Mouse (Mus musculus): ENCODE measurements around the gene Chkb. TPM values are rescaled to one million over a fixed set of nuclear protein-coding genes. Genes with fewer than 3 reads are reported as not detected.

Gene Chkb
- polyA plus RNA-seq, 1 experiment from 2014 or later: 45.1 TPM

GRCm38 (mm10) chr15:89465052-89465451, 35.3 kb upstream of the Chkb start:
- H3K4me1 ChIP-seq: peaks cover 6% of the 10 kb centered on the region
- no peaks in the 10 kb centered on the region for H3K9me3 ChIP-seq
- peaks cover 28% of the 10 kb centered on the region for H3K36me3 ChIP-seq (replicated peaks)
- no peak overlapping the region for H3K27ac ChIP-seq
- H3K27me3 ChIP-seq (ENCODE audit: poor library complexity, severe bottlenecking): no peaks in the 10 kb centered on the region
- H3K4me3 ChIP-seq: no peak overlapping the region
- WGBS: 7% methylated on average over 1 of the region's 1 CpGs
- DNase-seq (ENCODE audit: extremely low spot score, low spot score): no peak

GRCm38 (mm10) chr15:89463334-89464235, 33.9 kb upstream of the Chkb start:
- WGBS: 67% methylated on average over 5 of the region's 5 CpGs
- no peak overlapping the region for H3K27ac ChIP-seq
- peaks cover 6% of the 10 kb centered on the region for H3K4me1 ChIP-seq
- no peak overlapping the region for H3K4me3 ChIP-seq
- no peaks in the 10 kb centered on the region for H3K27me3 ChIP-seq (ENCODE audit: poor library complexity, severe bottlenecking)
- DNase-seq (ENCODE audit: extremely low spot score, low spot score): no peak
- no peaks in the 10 kb centered on the region for H3K9me3 ChIP-seq
- H3K36me3 ChIP-seq (replicated peaks): peaks cover 42% of the 10 kb centered on the region

GRCm38 (mm10) chr15:89462176-89462575, 32.5 kb upstream of the Chkb start:
- Histone ChIP-seq H3K36me3 (replicated peaks) (peaks cover 56% of the 10 kb centered on the region), H3K9me3 (no peaks in the 10 kb centered on the region), H3K4me3 (no peak overlapping the region), H3K4me1 (peaks cover 6% of the 10 kb centered on the region), H3K27me3 (ENCODE audit: poor library complexity, severe bottlenecking) (peaks cover 7% of the 10 kb centered on the region; the same call in 1 of the 2 replicates), H3K27ac (no peak overlapping the region)
- no peak for DNase-seq (ENCODE audit: extremely low spot score, low spot score)
- 85% methylated on average over 7 of the region's 7 CpGs for WGBS

GRCm38 (mm10) chr15:89461321-89461720, 31.6 kb upstream of the Chkb start:
- Histone ChIP-seq H3K4me3 (no peak overlapping the region), H3K27me3 (ENCODE audit: poor library complexity, severe bottlenecking) (peaks cover 11% of the 10 kb centered on the region; the same call in 1 of the 2 replicates), H3K9me3 (no peaks in the 10 kb centered on the region), H3K27ac (no peak overlapping the region), H3K36me3 (replicated peaks) (peaks cover 65% of the 10 kb centered on the region), H3K4me1 (peaks cover 6% of the 10 kb centered on the region)
- WGBS: 86% methylated on average over 15 of the region's 15 CpGs
- DNase-seq (ENCODE audit: extremely low spot score, low spot score): no peak

GRCm38 (mm10) chr15:89460298-89460697, 30.6 kb upstream of the Chkb start:
- WGBS: 80% methylated on average over 10 of the region's 10 CpGs
- Histone ChIP-seq H3K27me3 (ENCODE audit: poor library complexity, severe bottlenecking) (peaks cover 18% of the 10 kb centered on the region), H3K27ac (no peak overlapping the region), H3K36me3 (replicated peaks) (peaks cover 67% of the 10 kb centered on the region), H3K9me3 (no peaks in the 10 kb centered on the region), H3K4me3 (no peak overlapping the region), H3K4me1 (peaks cover 11% of the 10 kb centered on the region)
- no peak for DNase-seq (ENCODE audit: extremely low spot score, low spot score)

- WGBS: 86% methylated on average over 7 of the region's 7 CpGs
- H3K9me3 ChIP-seq: no peaks in the 10 kb centered on the region
- no peak for DNase-seq (ENCODE audit: extremely low spot score, low spot score)
- H3K4me3 ChIP-seq: no peak overlapping the region
- no peak overlapping the region for H3K27ac ChIP-seq
- H3K27me3 ChIP-seq (ENCODE audit: poor library complexity, severe bottlenecking): peaks cover 23% of the 10 kb centered on the region
- H3K4me1 ChIP-seq: peaks cover 11% of the 10 kb centered on the region
- peaks cover 67% of the 10 kb centered on the region for H3K36me3 ChIP-seq (replicated peaks)
Observed at GRCm38 (mm10) chr15:89459821-89460220, 30.1 kb upstream of the Chkb start.

- Histone ChIP-seq H3K27ac (no peak overlapping the region), H3K27me3 (ENCODE audit: poor library complexity, severe bottlenecking) (peaks cover 31% of the 10 kb centered on the region), H3K4me3 (no peak overlapping the region), H3K4me1 (peaks cover 20% of the 10 kb centered on the region), H3K9me3 (no peaks in the 10 kb centered on the region), H3K36me3 (replicated peaks) (peaks cover 67% of the 10 kb centered on the region)
- 95% methylated on average over 15 of the region's 15 CpGs for WGBS
- no peak for DNase-seq (ENCODE audit: extremely low spot score, low spot score)
Observed at GRCm38 (mm10) chr15:89458942-89459341, 29.2 kb upstream of the Chkb start.

- Histone ChIP-seq H3K9me3 (no peaks in the 10 kb centered on the region), H3K4me3 (peak overlapping the region; percentile 84; the same call in 1 of the 2 replicates), H3K27me3 (ENCODE audit: poor library complexity, severe bottlenecking) (peaks cover 56% of the 10 kb centered on the region), H3K27ac (no peak overlapping the region), H3K36me3 (replicated peaks) (peaks cover 45% of the 10 kb centered on the region), H3K4me1 (peaks cover 27% of the 10 kb centered on the region)
- 82% methylated on average over 6 of the region's 6 CpGs for WGBS
- DNase-seq (ENCODE audit: extremely low spot score, low spot score): no peak
Observed at GRCm38 (mm10) chr15:89455642-89456041, 25.9 kb upstream of the Chkb start.

- WGBS: 15% methylated on average over 4 of the region's 6 CpGs
- H3K27ac ChIP-seq: peak overlapping the region; percentile 89
- H3K4me1 ChIP-seq: peaks cover 27% of the 10 kb centered on the region
- DNase-seq (ENCODE audit: extremely low spot score, low spot score): no peak
- peak overlapping the region; percentile 84 for H3K4me3 ChIP-seq
- peaks cover 37% of the 10 kb centered on the region for H3K36me3 ChIP-seq (replicated peaks)
- H3K9me3 ChIP-seq: no peaks in the 10 kb centered on the region
- peaks cover 56% of the 10 kb centered on the region for H3K27me3 ChIP-seq (ENCODE audit: poor library complexity, severe bottlenecking)
Observed at GRCm38 (mm10) chr15:89454857-89455256, 25.1 kb upstream of the Chkb start.

GRCm38 (mm10) chr15:89453865-89454478, 24.3 kb upstream of the Chkb start, which contains the start of gene Mapk8ip2:
TSS of gene Mapk8ip2 (plus strand) at chr15:89453913.
- peak; percentile 55 for DNase-seq (ENCODE audit: extremely low spot score, low spot score)
- H3K9me3 ChIP-seq: no peaks in the 10 kb centered on the region
- peak within 1 kb of the TSS; percentile 89 for H3K27ac ChIP-seq
- under 1% methylated on average over 53 of the region's 53 CpGs for WGBS
- H3K4me1 ChIP-seq: peaks cover 27% of the 10 kb centered on the region
- H3K27me3 ChIP-seq (ENCODE audit: poor library complexity, severe bottlenecking): peaks cover 56% of the 10 kb centered on the region
- peak within 1 kb of the TSS; percentile 84 for H3K4me3 ChIP-seq
- H3K36me3 ChIP-seq (replicated peaks): peaks cover 28% of the 10 kb centered on the region

- Histone ChIP-seq H3K4me3 (peak overlapping the region; percentile 84), H3K9me3 (no peaks in the 10 kb centered on the region), H3K27me3 (ENCODE audit: poor library complexity, severe bottlenecking) (peaks cover 56% of the 10 kb centered on the region), H3K36me3 (replicated peaks) (peaks cover 20% of the 10 kb centered on the region), H3K27ac (peak overlapping the region; percentile 89), H3K4me1 (peaks cover 27% of the 10 kb centered on the region)
- 4% methylated on average over 24 of the region's 24 CpGs for WGBS
- DNase-seq (ENCODE audit: extremely low spot score, low spot score): peak; percentile 55
Observed at GRCm38 (mm10) chr15:89452906-89453864, 23.5 kb upstream of the Chkb start.

- DNase-seq (ENCODE audit: extremely low spot score, low spot score): no peak
- WGBS: 47% methylated on average over 8 of the region's 8 CpGs
- H3K27ac ChIP-seq: no peak overlapping the region
- H3K27me3 ChIP-seq (ENCODE audit: poor library complexity, severe bottlenecking): no peaks in the 10 kb centered on the region
- H3K36me3 ChIP-seq (replicated peaks): no peaks in the 10 kb centered on the region
- H3K4me1 ChIP-seq: no peaks in the 10 kb centered on the region
- H3K4me3 ChIP-seq: no peak overlapping the region
- H3K9me3 ChIP-seq: no peaks in the 10 kb centered on the region
Observed at GRCm38 (mm10) chr15:89442486-89443070, 12.9 kb upstream of the Chkb start.
